In genomic region chr11:75750537-75750936, GRCm38 (mm10) we compare ENCODE assay signal across 28 mouse cellular contexts. TPM values are rescaled to one million over a fixed set of nuclear protein-coding genes. Genes with fewer than 3 reads are reported as not detected.
DNase-seq lines count a peak whose midpoint lies in the region; TF ChIP-seq lines count a peak whose summit lies in the region.
"Had no signal": no experiment of that assay in that cellular context is flagged by ENCODE, and none has a peak within 500 bp of the region (broad histone marks: within the 10 kb centered on the region; RNA-seq: fewer than 3 reads in every experiment).

No protein-coding gene starts in this region.

- no peak overlapping the region for H3K9ac ChIP-seq in heart, adult 2 months (ENCODE audit: low read depth, low read length)
- H3K9ac ChIP-seq: embryonic facial prominence, embryonic 15.5 days; forebrain, embryonic 12.5 days; heart, embryonic 13.5 days; hindbrain, embryonic 15.5 days; liver, embryonic 13.5 days; lung, embryonic 14.5 days; neural tube, embryonic 12.5 days had no signal

- no peak for TF ChIP-seq POLR2A in heart, adult 2 months (IDR thresholded peaks at IDR 0.05; ENCODE audit: insufficient read depth, low read depth, low read length)
- TF ChIP-seq POLR2A in thymus, adult 2 months (IDR thresholded peaks at IDR 0.05; ENCODE audit: control insufficient read depth, extremely low read depth, insufficient read depth, low read length, poor library complexity) = no peak

- peak; percentile 33 for TF ChIP-seq CTCF in heart, adult 2 months (IDR thresholded peaks at IDR 0.05)
- peak; percentile 28 for TF ChIP-seq CTCF in left cerebral cortex, adult 2 months (IDR thresholded peaks at IDR 0.05)
- TF ChIP-seq CTCF in thymus, adult 2 months (IDR thresholded peaks at IDR 0.05; ENCODE audit: borderline replicate concordance, control insufficient read depth, extremely low read depth, insufficient read depth, low read length, poor library complexity) = no peak

- WGBS in heart, adult 2 months = 18% methylated on average over 1 of the region's 1 CpGs
- 91% methylated on average over 1 of the region's 1 CpGs for WGBS in thymus, adult 2 months

- H3K27me3 ChIP-seq in heart, adult 2 months (ENCODE audit: control insufficient read depth, insufficient read depth, low read length) = no peaks in the 10 kb centered on the region
- no peaks in the 10 kb centered on the region for H3K27me3 ChIP-seq in thymus, adult 2 months (ENCODE audit: control insufficient read depth, insufficient read depth, low read length)
- H3K27me3 ChIP-seq: embryonic facial prominence, embryonic 15.5 days; forebrain, embryonic 12.5 days; heart, embryonic 13.5 days; hindbrain, embryonic 15.5 days; liver, embryonic 13.5 days; neural tube, embryonic 12.5 days had no signal

- no peak overlapping the region for H3K27ac ChIP-seq in heart, adult 2 months
- H3K27ac ChIP-seq in left cerebral cortex, adult 2 months = no peak overlapping the region
- H3K27ac ChIP-seq in thymus, adult 2 months (ENCODE audit: control insufficient read depth, insufficient read depth, low read length) = no peak overlapping the region
- H3K27ac ChIP-seq: embryonic facial prominence, embryonic 10.5 days; embryonic facial prominence, embryonic 15.5 days; forebrain, embryonic 12.5 days; heart, embryonic 13.5 days; hindbrain, embryonic 15.5 days; liver, embryonic 13.5 days; midbrain, embryonic 10.5 days; neural tube, embryonic 12.5 days had no signal

- H3K4me3 ChIP-seq in heart, adult 2 months = no peak overlapping the region; the same call in 1 of the 2 replicates
- H3K4me3 ChIP-seq in left cerebral cortex, adult 2 months = no peak overlapping the region
- no peak overlapping the region for H3K4me3 ChIP-seq in thymus, adult 2 months (ENCODE audit: control insufficient read depth, insufficient read depth, low read length)
- H3K4me3 ChIP-seq: embryonic facial prominence, embryonic 10.5 days; embryonic facial prominence, embryonic 15.5 days; forebrain, embryonic 12.5 days; heart, embryonic 13.5 days; hindbrain, embryonic 15.5 days; liver, embryonic 13.5 days; midbrain, embryonic 10.5 days; myocyte; neural tube, embryonic 12.5 days had no signal

- no peak for DNase-seq in heart, adult 2 months
- DNase-seq in heart, adult 11 months = no peak
- DNase-seq in left cerebral cortex, adult 2 months (ENCODE audit: extremely low spot score in 1 of 2, low spot score in 2 of 2) = no peak
- no peak for DNase-seq in left cerebral cortex, postnatal 25 days (ENCODE audit: low spot score in 2 of 2)
- peak; percentile 50 for DNase-seq in R1 (ENCODE audit: low read depth, low spot score)
- no peak for DNase-seq in thymus, adult 2 months
- DNase-seq: adrenal gland, postnatal 10 days; B cell, adult 2 months; cerebellum, adult 11-12 months; cerebellum, adult 9-11 months; gastrocnemius, postnatal 36 days; heart, postnatal 10 days; kidney, adult 8-10 months; kidney, postnatal 14 days; left cerebral cortex, postnatal 4 days; liver, embryonic 13.5 days; lung, embryonic 14.5 days; right cerebral cortex, postnatal 4 days had no signal

- intact Hi-C loops in heart, adult 2 months (cut with DNase I) = no loop called here
- intact Hi-C loops in left cerebral cortex, adult 2 months (cut with DNase I) = no loop called here
- intact Hi-C loops in left cerebral cortex, postnatal 25 days (cut with DNase I) = no loop called here

- peaks cover 77% of the 10 kb centered on the region for H3K36me3 ChIP-seq in heart, adult 2 months (ENCODE audit: control insufficient read depth, insufficient read depth, low read length)
- H3K36me3 ChIP-seq in thymus, adult 2 months (ENCODE audit: control insufficient read depth, insufficient read depth, low read length) = peaks cover 31% of the 10 kb centered on the region
- H3K36me3 ChIP-seq: hindbrain, embryonic 15.5 days had no signal

- TF ChIP-seq EP300 in heart, adult 2 months (IDR thresholded peaks at IDR 0.05; ENCODE audit: insufficient read depth, low read depth, low read length) = no peak

- H3K4me1 ChIP-seq in heart, adult 2 months (ENCODE audit: control insufficient read depth, insufficient read depth, low read length) = peaks cover 26% of the 10 kb centered on the region
- H3K4me1 ChIP-seq in thymus, adult 2 months (replicated peaks; ENCODE audit: control insufficient read depth, insufficient read depth, low read length) = peaks cover 2% of the 10 kb centered on the region; the same call in 1 of the 2 replicates

- H3K79me2 ChIP-seq in heart, adult 2 months (replicated peaks; ENCODE audit: control insufficient read depth, insufficient read depth, low read length) = peaks cover 15% of the 10 kb centered on the region

RNA-seq across cellular contexts. Expression of gene Ywhae, which starts 17.9 kb away (rescaled TPM):
- total RNA-seq in heart, adult 2 months (2021) = 100 to 1,000 TPM; 503 to 554 TPM
- 206 and 352 TPM in 2 replicates for polyA plus RNA-seq in heart, adult 2 months (2012; rRNA removed)
- 100 to 1,000 TPM; 854 to 940 TPM for total RNA-seq in left cerebral cortex, adult 2 months (2021)
- total RNA-seq in left cerebral cortex, postnatal 25 days (2021) = 1,000 to 10,000 TPM in 1 of 2 experiments, 100 to 1,000 TPM in 1; 981 to 1,083 TPM
- polyA plus RNA-seq in thymus, adult 2 months (2012; rRNA removed) = 170 and 177 TPM in 2 replicates

RNA-seq across cellular contexts. Expression of gene Doc2b, which starts 45.3 kb away (rescaled TPM):
- under 1 TPM; 0.52 to 0.61 TPM for total RNA-seq in heart, adult 2 months (2021)
- polyA plus RNA-seq in heart, adult 2 months (2012; rRNA removed) = 0.14 and 0.41 TPM in 2 replicates
- 10 to 100 TPM; 17.9 to 26.7 TPM for total RNA-seq in left cerebral cortex, adult 2 months (2021)
- total RNA-seq in left cerebral cortex, postnatal 25 days (2021) = 10 to 100 TPM; 22.8 to 27.9 TPM
- 0.24 and 0.31 TPM in 2 replicates for polyA plus RNA-seq in thymus, adult 2 months (2012; rRNA removed)
- total RNA-seq: hematopoietic stem cell, adult 5-6 weeks; megakaryocyte progenitor cell, adult 5-6 weeks had no signal

Comparison
In these comparisons a context has a peak if more than half of its experiments do, and no peak if none do; other contexts are left out.
1. RNA of gene Doc2b, which starts 45.3 kb away (total RNA-seq): 22.8 to 27.9 TPM in left cerebral cortex, postnatal 25 days and 17.9 to 26.7 TPM in left cerebral cortex, adult 2 months; 0.52 to 0.61 TPM in heart, adult 2 months; every median in the first group is over 10 times any median in the second.